In the genomic region with DNA sequence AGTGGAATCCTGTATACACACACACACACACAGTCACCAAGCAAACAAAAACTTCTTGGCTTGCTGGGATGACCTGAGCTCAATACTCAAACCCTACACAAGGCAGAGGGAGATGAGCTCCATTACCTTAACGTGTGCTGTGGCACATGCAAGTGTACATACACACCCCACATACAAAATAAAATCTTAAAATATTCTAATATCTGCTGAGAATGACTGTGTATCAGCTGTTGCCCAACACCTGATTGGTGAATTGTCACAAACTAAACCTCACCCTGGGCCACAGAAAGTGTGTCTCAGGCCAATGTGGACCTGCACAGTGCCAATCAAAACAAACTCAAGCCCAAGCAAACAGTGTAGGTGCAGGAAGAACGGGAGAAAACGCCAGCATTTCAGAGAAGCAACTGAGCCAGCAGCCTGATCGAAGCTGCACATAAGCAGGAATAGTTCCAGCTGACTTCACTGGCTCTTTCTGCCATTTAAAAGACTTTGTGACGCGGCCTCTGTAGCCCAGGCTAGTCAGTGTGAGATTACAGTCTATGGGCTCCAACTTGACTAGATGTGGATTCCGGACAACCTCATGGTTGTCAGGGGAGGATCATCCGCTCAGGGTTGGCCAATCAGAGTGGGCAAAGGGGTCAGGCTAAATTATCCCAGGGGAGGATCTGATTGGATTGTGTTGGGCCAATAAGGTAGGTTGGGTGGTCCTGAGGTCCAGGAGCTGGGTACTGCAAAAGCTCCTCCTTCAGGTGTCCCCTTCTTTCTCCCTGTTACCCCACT, we compare ENCODE assay signal across 20 mouse cellular contexts. TPM values are rescaled to one million over a fixed set of nuclear protein-coding genes. Genes with fewer than 3 reads are reported as not detected.
DNase-seq lines count a peak whose midpoint lies in the region; ATAC-seq and TF ChIP-seq lines count a peak whose summit lies in the region.
"Had no signal": no experiment of that assay in that cellular context is flagged by ENCODE, and none has a peak within 500 bp of the region (broad histone marks: within the 10 kb centered on the region; RNA-seq: fewer than 3 reads in every experiment).

No protein-coding gene starts in this region.

- no peak for TF ChIP-seq CTCF in left cerebral cortex, adult 2 months (IDR thresholded peaks at IDR 0.05)

- H3K36me3 ChIP-seq in liver, embryonic 16.5 days (ENCODE audit: control insufficient read depth, insufficient read depth), result peaks cover 3% of the 10 kb centered on the region

- no peak overlapping the region for H3K9ac ChIP-seq in liver, embryonic 16.5 days (ENCODE audit: low read depth, low read length)
- H3K9ac ChIP-seq: hindbrain, embryonic 15.5 days; limb, embryonic 13.5 days had no signal

- H3K27ac ChIP-seq in liver, embryonic 16.5 days (ENCODE audit: low read length), result peak overlapping the region; percentile 40; the same call in 1 of the 2 replicates
- no peak overlapping the region for H3K27ac ChIP-seq in left cerebral cortex, adult 2 months
- H3K27ac ChIP-seq: hindbrain, embryonic 15.5 days; stomach, postnatal 0 days had no signal

- H3K9me3 ChIP-seq in liver, embryonic 16.5 days (replicated peaks; ENCODE audit: control insufficient read depth, low read length), result no peaks in the 10 kb centered on the region
- H3K9me3 ChIP-seq: hindbrain, embryonic 15.5 days; limb, embryonic 13.5 days had no signal

- WGBS in liver, embryonic 16.5 days (ENCODE audit: insufficient replicate concordance), result 61% methylated on average over 8 of the region's 8 CpGs

- intact Hi-C loops in left cerebral cortex, adult 2 months (cut with DNase I), result no loop called here

- DNase-seq in retina, postnatal 1 day, result peak; percentile 26
- no peak for DNase-seq in retina, embryonic 14.5 days (ENCODE audit: low spot score)
- DNase-seq in adipocyte (ENCODE audit: low spot score), result peak; percentile 79
- peak; percentile 12 for DNase-seq in forelimb bud, embryonic 11.5 days (ENCODE audit: low read depth, low spot score)
- DNase-seq in natural killer cell, adult 2 months (ENCODE audit: low spot score in 2 of 2), result no peak
- no peak for DNase-seq in adrenal gland, postnatal 4 days (ENCODE audit: low spot score in 2 of 2)
- DNase-seq in left cerebral cortex, adult 2 months (ENCODE audit: extremely low spot score in 1 of 2, low spot score in 2 of 2), result no peak
- DNase-seq: adrenal gland, postnatal 36 days; cerebellum, postnatal 36 days; gastrocnemius, postnatal 36 days; kidney, postnatal 14 days; spleen, adult 18-20 months; thymus, postnatal 4 days had no signal

- H3K27me3 ChIP-seq in liver, embryonic 16.5 days (ENCODE audit: control insufficient read depth, insufficient read depth, low read depth, low read length), result no peaks in the 10 kb centered on the region
- H3K27me3 ChIP-seq: CH12.LX; hindbrain, embryonic 15.5 days; limb, embryonic 13.5 days had no signal

- no peak overlapping the region for H3K4me3 ChIP-seq in liver, embryonic 16.5 days (ENCODE audit: low read depth, low read length)
- H3K4me3 ChIP-seq in left cerebral cortex, adult 2 months, result no peak overlapping the region
- H3K4me3 ChIP-seq: hindbrain, embryonic 15.5 days; limb, embryonic 13.5 days; myocyte had no signal

- H3K4me2 ChIP-seq in liver, embryonic 16.5 days (ENCODE audit: low read depth, low read length), result peak overlapping the region; percentile 25; the same call in 1 of the 2 replicates
- H3K4me2 ChIP-seq: hindbrain, embryonic 15.5 days; limb, embryonic 13.5 days; midbrain, embryonic 11.5 days had no signal

- ATAC-seq in liver, embryonic 16.5 days (ENCODE audit: low read depth), result no peak

- peaks cover 25% of the 10 kb centered on the region for H3K4me1 ChIP-seq in liver, embryonic 16.5 days (ENCODE audit: control insufficient read depth, low read depth, low read length)

RNA-seq across cellular contexts. Expression of a gene that starts 3.0 kb away (rescaled TPM):
- 5.0 and 9.8 TPM in 2 replicates for polyA plus RNA-seq in liver, embryonic 16.5 days (2015; fragmentation: Nextera tagmentation; extraction: Ambion mirVana)
- total RNA-seq in adrenal gland, postnatal 4 days (2021), result 100 to 1,000 TPM; 169 to 173 TPM
- total RNA-seq in left cerebral cortex, adult 2 months (2021), result 100 to 1,000 TPM; 244 to 251 TPM

RNA-seq across cellular contexts. Expression of a gene that starts 13.8 kb away (rescaled TPM):
- polyA plus RNA-seq in liver, embryonic 16.5 days (2015; fragmentation: Nextera tagmentation; extraction: Ambion mirVana), result 1.2 and 1.5 TPM in 2 replicates
- 1 to 10 TPM; 3.0 to 3.4 TPM for total RNA-seq in adrenal gland, postnatal 4 days (2021)
- 1 to 10 TPM; 2.7 to 4.2 TPM for total RNA-seq in left cerebral cortex, adult 2 months (2021)

RNA-seq across cellular contexts. Expression of a gene that starts 17.0 kb away (rescaled TPM):
- polyA plus RNA-seq in liver, embryonic 16.5 days (2015; fragmentation: Nextera tagmentation; extraction: Ambion mirVana), result 3.2 and 3.7 TPM in 2 replicates
- total RNA-seq in adrenal gland, postnatal 4 days (2021), result 1 to 10 TPM; 4.0 to 4.9 TPM
- total RNA-seq in left cerebral cortex, adult 2 months (2021), result 1 to 10 TPM; 1.3 to 5.6 TPM

RNA-seq across cellular contexts. Expression of a gene that starts 17.0 kb away (rescaled TPM):
- polyA plus RNA-seq in liver, embryonic 16.5 days (2015; fragmentation: Nextera tagmentation; extraction: Ambion mirVana), result 35.3 and 38.3 TPM in 2 replicates
- total RNA-seq in adrenal gland, postnatal 4 days (2021), result 10 to 100 TPM; 49.5 to 51.8 TPM
- 10 to 100 TPM; 41.5 to 44.8 TPM for total RNA-seq in left cerebral cortex, adult 2 months (2021)

RNA-seq across cellular contexts. Expression of a gene that starts 29.5 kb away (rescaled TPM):
- polyA plus RNA-seq in liver, embryonic 16.5 days (2015; fragmentation: Nextera tagmentation; extraction: Ambion mirVana), result 31.4 and 35.9 TPM in 2 replicates
- 100 to 1,000 TPM; 106 to 112 TPM for total RNA-seq in adrenal gland, postnatal 4 days (2021)
- total RNA-seq in left cerebral cortex, adult 2 months (2021), result 100 to 1,000 TPM; 185 to 191 TPM

Comparison
In these comparisons a context has a peak if more than half of its experiments do, and no peak if none do; other contexts are left out.
1. DNase-seq: peak in retina, postnatal 1 day (single experiment), adipocyte (single experiment) and forelimb bud, embryonic 11.5 days (single experiment); none in retina, embryonic 14.5 days (single experiment), natural killer cell, adult 2 months (0 of 2), adrenal gland, postnatal 4 days (0 of 2) and left cerebral cortex, adult 2 months (0 of 2).